Mouse (Mus musculus): ENCODE data around the gene Stat3. TPM values are rescaled to one million over a fixed set of nuclear protein-coding genes. Genes with fewer than 3 reads are reported as not detected.

Gene Stat3
- polyA plus RNA-seq, 1 experiment from 2014 or later, result 45.1 TPM

GRCm38 (mm10) chr11:100896078-100896477, 43.3 kb downstream of the Stat3 start:
- Histone ChIP-seq H3K4me2 (no peak overlapping the region), H3K36me3 (peaks cover 60% of the 10 kb centered on the region), H3K4me1 (peaks cover 4% of the 10 kb centered on the region; the same call in 1 of the 2 replicates), H3K27ac (no peak overlapping the region), H3K27me3 (no peaks in the 10 kb centered on the region), H3K9ac (no peak overlapping the region), H3K9me3 (replicated peaks) (no peaks in the 10 kb centered on the region), H3K4me3 (replicated peaks) (no peak overlapping the region)
- whole genome bisulfite sequencing, result 84% methylated on average over 10 of the region's 10 CpGs
- no peak for ATAC-seq (replicated peaks; ENCODE audit: low FRiP score)

- Histone ChIP-seq H3K4me2 (no peak overlapping the region), H3K4me3 (replicated peaks) (no peak overlapping the region), H3K4me1 (peaks cover 4% of the 10 kb centered on the region; the same call in 1 of the 2 replicates), H3K9me3 (replicated peaks) (no peaks in the 10 kb centered on the region), H3K36me3 (peaks cover 64% of the 10 kb centered on the region), H3K27me3 (no peaks in the 10 kb centered on the region), H3K9ac (no peak overlapping the region), H3K27ac (no peak overlapping the region)
- WGBS, result 69% methylated on average over 9 of the region's 9 CpGs
- no peak for ATAC-seq (replicated peaks; ENCODE audit: low FRiP score)
These were observed 45.0 kb downstream of the Stat3 start for GRCm38 (mm10) chr11:100894146-100894918.

DNA sequence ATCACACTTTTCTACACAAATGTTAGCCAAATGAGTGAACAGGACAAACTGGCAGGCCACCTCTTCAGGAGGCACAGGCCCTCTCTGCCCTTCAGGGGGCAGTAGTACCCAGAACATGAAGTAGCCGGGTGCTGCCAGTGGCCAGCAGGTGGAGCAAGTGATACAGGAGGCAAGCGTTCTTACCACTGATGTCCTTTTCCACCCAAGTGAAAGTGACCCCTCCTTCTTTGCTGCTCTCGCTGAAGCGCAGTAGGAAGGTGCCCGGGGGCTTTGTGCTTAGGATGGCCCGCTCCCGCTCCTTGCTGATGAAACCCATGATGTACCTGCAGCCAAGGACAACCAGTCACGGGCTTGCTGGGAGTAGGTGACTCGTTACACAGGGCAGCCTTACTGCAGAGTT, 45.9 kb downstream of the Stat3 start:
- H3K9ac ChIP-seq, result no peak overlapping the region
- peak; percentile 74 for ATAC-seq (replicated peaks; ENCODE audit: low FRiP score)
- H3K4me3 ChIP-seq (replicated peaks), result no peak overlapping the region
- H3K27me3 ChIP-seq, result no peaks in the 10 kb centered on the region
- H3K4me2 ChIP-seq, result peak overlapping the region; percentile 40
- H3K9me3 ChIP-seq (replicated peaks), result no peaks in the 10 kb centered on the region
- peaks cover 4% of the 10 kb centered on the region; the same call in 1 of the 2 replicates for H3K4me1 ChIP-seq
- WGBS, result 12% methylated on average over 9 of the region's 9 CpGs
- H3K36me3 ChIP-seq, result peaks cover 62% of the 10 kb centered on the region
- no peak overlapping the region for H3K27ac ChIP-seq

GRCm38 (mm10) chr11:100892435-100892834, 46.9 kb downstream of the Stat3 start:
- no peak overlapping the region for H3K9ac ChIP-seq
- no peak for ATAC-seq (replicated peaks; ENCODE audit: low FRiP score)
- no peak overlapping the region for H3K4me3 ChIP-seq (replicated peaks)
- H3K36me3 ChIP-seq, result peaks cover 62% of the 10 kb centered on the region
- no peaks in the 10 kb centered on the region for H3K27me3 ChIP-seq
- 78% methylated on average over 5 of the region's 5 CpGs for WGBS
- H3K4me1 ChIP-seq, result peaks cover 4% of the 10 kb centered on the region; the same call in 1 of the 2 replicates
- H3K9me3 ChIP-seq (replicated peaks), result no peaks in the 10 kb centered on the region
- H3K27ac ChIP-seq, result no peak overlapping the region
- H3K4me2 ChIP-seq, result no peak overlapping the region

DNA sequence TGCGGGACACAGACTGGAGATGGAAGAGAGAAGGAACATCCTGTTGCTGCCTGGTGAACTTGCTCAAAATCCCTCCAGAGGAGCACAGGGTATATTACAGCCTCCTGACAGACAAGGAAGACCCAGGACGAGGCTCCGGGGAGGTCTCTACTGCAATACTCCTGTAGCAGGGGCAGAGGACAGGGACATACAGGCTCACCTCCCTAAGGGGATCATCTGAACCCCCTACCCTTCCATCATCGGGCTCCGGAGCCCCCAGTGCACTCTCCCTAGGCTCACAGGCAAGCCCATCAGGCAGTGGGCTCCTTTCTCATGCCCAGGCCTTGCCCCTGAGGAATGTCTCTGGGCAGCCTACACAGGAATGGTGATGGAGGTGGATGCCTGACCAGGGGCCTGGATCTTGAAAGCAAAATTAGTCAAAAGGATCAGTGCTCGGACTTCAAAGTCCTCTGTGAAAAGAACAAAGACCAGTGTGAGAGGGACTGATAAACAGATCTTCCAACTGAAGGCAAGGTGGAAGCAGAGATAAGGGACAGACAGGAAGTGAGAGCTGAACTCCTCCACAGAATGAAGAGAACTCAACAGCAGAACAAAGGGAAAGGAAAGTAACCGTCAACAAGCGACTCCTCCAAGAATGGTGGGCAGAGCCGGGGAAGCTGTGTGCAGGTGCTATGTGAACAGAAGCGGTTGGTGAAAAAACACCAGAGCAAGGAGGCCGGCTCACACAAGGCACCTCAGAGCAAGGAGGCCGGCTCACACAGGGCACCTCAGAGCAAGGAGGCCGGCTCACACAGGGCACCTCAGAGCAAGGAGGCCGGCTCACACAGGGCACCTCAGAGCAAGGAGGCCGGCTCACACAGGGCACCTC, 47.9 kb downstream of the Stat3 start:
- peaks cover 4% of the 10 kb centered on the region; the same call in 1 of the 2 replicates for H3K4me1 ChIP-seq
- 59% methylated on average over 15 of the region's 15 CpGs for WGBS
- H3K27ac ChIP-seq, result no peak overlapping the region
- no peaks in the 10 kb centered on the region for H3K9me3 ChIP-seq (replicated peaks)
- ATAC-seq (replicated peaks; ENCODE audit: low FRiP score), result no peak
- H3K27me3 ChIP-seq, result no peaks in the 10 kb centered on the region
- no peak overlapping the region for H3K4me2 ChIP-seq
- no peak overlapping the region for H3K9ac ChIP-seq
- H3K36me3 ChIP-seq, result peaks cover 60% of the 10 kb centered on the region
- H3K4me3 ChIP-seq (replicated peaks), result no peak overlapping the region

DNA sequence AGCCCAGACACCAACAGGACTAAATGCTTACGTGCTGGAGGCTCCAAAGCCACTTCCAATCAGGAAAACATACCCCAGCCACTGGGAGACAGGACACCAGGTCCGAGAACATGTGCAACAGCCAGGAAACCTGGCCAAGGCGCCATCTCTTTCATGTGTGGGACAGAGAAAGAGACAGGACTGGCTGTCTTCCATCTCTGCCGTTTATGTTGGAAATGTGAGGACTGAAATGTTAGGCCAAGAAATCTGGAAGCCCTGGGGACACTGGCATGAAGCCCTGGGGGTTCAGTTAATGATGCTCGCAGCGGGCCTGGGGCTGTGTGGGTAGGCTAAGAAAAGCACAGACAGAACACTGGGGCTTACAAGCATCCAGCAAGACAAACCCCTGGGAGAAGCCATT, 48.9 kb downstream of the Stat3 start:
- Histone ChIP-seq H3K9ac (no peak overlapping the region), H3K36me3 (peaks cover 55% of the 10 kb centered on the region), H3K27me3 (no peaks in the 10 kb centered on the region), H3K4me1 (peaks cover 4% of the 10 kb centered on the region; the same call in 1 of the 2 replicates), H3K9me3 (replicated peaks) (no peaks in the 10 kb centered on the region), H3K4me3 (replicated peaks) (no peak overlapping the region), H3K4me2 (no peak overlapping the region), H3K27ac (no peak overlapping the region)
- ATAC-seq (replicated peaks; ENCODE audit: low FRiP score), result no peak
- 90% methylated on average over 6 of the region's 6 CpGs for WGBS

DNA sequence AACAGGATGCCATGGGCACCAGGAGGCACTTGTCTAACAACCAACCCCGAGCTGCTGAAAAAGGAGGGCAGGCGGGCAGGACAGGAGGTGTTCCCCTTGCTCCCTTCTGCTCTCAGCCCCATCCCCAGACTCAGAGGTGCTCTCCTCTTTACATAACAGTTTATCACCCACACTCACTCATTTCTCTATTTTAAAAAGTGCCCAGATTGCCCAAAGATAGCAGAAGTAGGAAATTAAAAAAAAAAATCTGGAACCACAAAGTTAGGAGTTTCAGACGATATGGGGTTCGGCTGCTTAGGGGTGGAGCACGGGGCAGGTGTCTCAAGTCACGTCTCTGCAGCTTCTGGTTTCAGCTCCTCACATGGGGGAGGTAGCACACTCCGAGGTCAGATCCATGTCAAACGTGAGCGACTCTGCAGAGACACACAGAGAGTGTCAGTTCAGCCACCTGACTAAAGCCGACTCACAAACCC, 51.0 kb downstream of the Stat3 start:
- ATAC-seq (replicated peaks; ENCODE audit: low FRiP score), result no peak
- no peak overlapping the region for H3K4me3 ChIP-seq (replicated peaks)
- H3K4me2 ChIP-seq, result no peak overlapping the region
- no peaks in the 10 kb centered on the region for H3K9me3 ChIP-seq (replicated peaks)
- H3K27me3 ChIP-seq, result no peaks in the 10 kb centered on the region
- peaks cover 50% of the 10 kb centered on the region for H3K36me3 ChIP-seq
- 43% methylated on average over 10 of the region's 10 CpGs for WGBS
- H3K27ac ChIP-seq, result no peak overlapping the region
- H3K9ac ChIP-seq, result no peak overlapping the region
- H3K4me1 ChIP-seq, result no peaks in the 10 kb centered on the region

GRCm38 (mm10) chr11:100887764-100888163, 51.6 kb downstream of the Stat3 start:
- no peak for ATAC-seq (replicated peaks; ENCODE audit: low FRiP score)
- Histone ChIP-seq H3K4me1 (no peaks in the 10 kb centered on the region), H3K4me2 (no peak overlapping the region), H3K9me3 (replicated peaks) (no peaks in the 10 kb centered on the region), H3K36me3 (peaks cover 46% of the 10 kb centered on the region), H3K27ac (no peak overlapping the region), H3K9ac (no peak overlapping the region), H3K27me3 (no peaks in the 10 kb centered on the region), H3K4me3 (replicated peaks) (no peak overlapping the region)
- WGBS, result 81% methylated on average over 3 of the region's 3 CpGs

GRCm38 (mm10) chr11:100887236-100887635, 52.1 kb downstream of the Stat3 start:
- 86% methylated on average over 4 of the region's 4 CpGs for WGBS
- no peak overlapping the region for H3K4me3 ChIP-seq (replicated peaks)
- no peaks in the 10 kb centered on the region for H3K27me3 ChIP-seq
- no peak overlapping the region for H3K27ac ChIP-seq
- H3K36me3 ChIP-seq, result peaks cover 41% of the 10 kb centered on the region
- no peak overlapping the region for H3K4me2 ChIP-seq
- H3K4me1 ChIP-seq, result no peaks in the 10 kb centered on the region
- no peak for ATAC-seq (replicated peaks; ENCODE audit: low FRiP score)
- H3K9ac ChIP-seq, result no peak overlapping the region
- no peaks in the 10 kb centered on the region for H3K9me3 ChIP-seq (replicated peaks)

DNA sequence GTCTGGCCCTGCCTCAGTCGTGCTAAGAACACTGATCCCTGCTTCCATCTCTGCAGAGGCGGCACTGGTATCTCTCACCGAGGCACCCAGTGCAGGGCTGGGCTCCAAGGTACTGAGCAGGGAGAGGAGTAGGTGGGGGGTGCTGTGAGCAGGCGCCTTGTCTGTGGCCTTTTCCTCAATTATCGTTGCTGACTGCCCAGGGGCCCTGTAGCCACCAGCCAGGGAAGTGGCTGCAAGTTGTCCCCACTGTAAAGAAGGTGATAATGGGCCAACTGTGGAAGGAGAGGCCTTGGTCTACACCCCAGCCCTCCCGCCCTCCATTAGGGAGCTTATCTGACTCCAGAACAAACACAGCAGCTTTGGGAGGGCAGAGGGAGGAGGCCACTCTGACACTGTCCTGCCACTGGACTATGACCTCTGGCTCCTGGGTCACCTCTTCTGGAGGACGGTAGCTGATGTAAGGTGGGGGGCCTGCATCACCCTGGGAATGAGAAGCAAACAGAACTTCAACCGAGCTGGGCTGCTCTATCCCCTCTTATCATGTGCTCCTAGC, 53.1 kb downstream of the Stat3 start:
- no peaks in the 10 kb centered on the region for H3K4me1 ChIP-seq
- no peaks in the 10 kb centered on the region for H3K27me3 ChIP-seq
- peak; percentile 40; the same call in 1 of the 2 replicates for ATAC-seq (replicated peaks; ENCODE audit: low FRiP score)
- no peak overlapping the region for H3K27ac ChIP-seq
- peaks cover 37% of the 10 kb centered on the region for H3K36me3 ChIP-seq
- H3K4me3 ChIP-seq (replicated peaks), result no peak overlapping the region
- H3K9ac ChIP-seq, result no peak overlapping the region
- no peak overlapping the region for H3K4me2 ChIP-seq
- no peaks in the 10 kb centered on the region for H3K9me3 ChIP-seq (replicated peaks)
- 52% methylated on average over 8 of the region's 8 CpGs for WGBS

- Histone ChIP-seq H3K4me1 (no peaks in the 10 kb centered on the region), H3K9me3 (replicated peaks) (no peaks in the 10 kb centered on the region), H3K27ac (no peak overlapping the region), H3K36me3 (peaks cover 29% of the 10 kb centered on the region), H3K4me2 (no peak overlapping the region), H3K4me3 (replicated peaks) (no peak overlapping the region), H3K9ac (no peak overlapping the region), H3K27me3 (no peaks in the 10 kb centered on the region)
- ATAC-seq (replicated peaks; ENCODE audit: low FRiP score), result no peak
These were observed 53.9 kb downstream of the Stat3 start for GRCm38 (mm10) chr11:100885472-100885871.

DNA sequence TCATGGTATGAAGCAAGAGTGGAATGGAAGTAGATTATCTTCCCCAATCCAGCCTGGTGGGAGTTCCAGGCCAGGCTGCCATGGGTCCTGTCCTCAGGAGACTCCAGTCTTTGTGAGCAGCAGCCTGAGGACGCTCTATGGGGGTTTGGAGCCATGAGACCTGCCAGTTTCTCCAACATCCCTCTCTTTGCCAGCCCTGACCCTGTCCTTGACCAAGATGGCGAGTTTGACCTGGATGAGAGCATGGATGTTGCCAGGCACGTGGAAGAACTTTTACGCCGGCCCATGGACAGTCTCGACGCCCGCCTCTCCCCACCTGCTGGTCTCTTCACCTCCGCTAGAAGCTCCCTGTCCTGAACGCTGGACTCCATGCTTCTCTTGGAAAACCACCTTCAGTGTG, 55.7 kb downstream of the Stat3 start:
- Histone ChIP-seq H3K4me2 (no peak overlapping the region), H3K9ac (no peak overlapping the region), H3K27me3 (no peaks in the 10 kb centered on the region), H3K27ac (no peak overlapping the region), H3K4me3 (replicated peaks) (no peak overlapping the region), H3K36me3 (peaks cover 12% of the 10 kb centered on the region), H3K9me3 (replicated peaks) (no peaks in the 10 kb centered on the region), H3K4me1 (no peaks in the 10 kb centered on the region)
- WGBS, result 94% methylated on average over 10 of the region's 10 CpGs
- no peak for ATAC-seq (replicated peaks; ENCODE audit: low FRiP score)
